ENCODE assay signal across 8 mouse cellular contexts in genomic region chr17:5840550-5841127, GRCm38 (mm10). TPM values are rescaled to one million over a fixed set of nuclear protein-coding genes. Genes with fewer than 3 reads are reported as not detected.
DNase-seq lines count a peak whose midpoint lies in the region; ATAC-seq and TF ChIP-seq lines count a peak whose summit lies in the region.

No protein-coding gene starts in this region.

- H3K36me3 ChIP-seq in liver, adult 2 months (ENCODE audit: control insufficient read depth, insufficient read depth, low read length) = no peaks in the 10 kb centered on the region
- H3K36me3 ChIP-seq in G1E (replicated peaks) = peaks cover 14% of the 10 kb centered on the region
- 0 out of 2 replicates have a peak, but pooled peaks cover 4% of the 10 kb centered on the region for H3K36me3 ChIP-seq in heart, embryonic 13.5 days
- H3K36me3 ChIP-seq in limb, embryonic 10.5 days = no peaks in the 10 kb centered on the region
- no peaks in the 10 kb centered on the region for H3K36me3 ChIP-seq in midbrain, embryonic 13.5 days

- ATAC-seq in G1E (ENCODE audit: extremely low read depth, insufficient number of reproducible peaks, low FRiP score, poor library complexity, severe bottlenecking) = peak; percentile 43; the same call in 1 of the 2 replicates
- ATAC-seq in common myeloid progenitor, adult 5-6 weeks (replicated peaks; ENCODE audit: low read depth, poor library complexity, severe bottlenecking) = peak; percentile 40; the same call in 1 of the 2 replicates
- ATAC-seq in heart, embryonic 13.5 days (ENCODE audit: extremely low read depth, insufficient number of reproducible peaks, low FRiP score, low TSS enrichment) = no peak
- ATAC-seq in midbrain, embryonic 13.5 days = peak; percentile 70; the same call in 1 of the 2 replicates

- peaks cover 10% of the 10 kb centered on the region; the same call in 1 of the 2 replicates for H3K79me2 ChIP-seq in liver, adult 2 months (ENCODE audit: control insufficient read depth, insufficient read depth, low read length)

- H3K4me3 ChIP-seq in liver, adult 2 months (ENCODE audit: insufficient read depth, low read depth, low read length) = peak overlapping the region; percentile 94
- H3K4me3 ChIP-seq in G1E (ENCODE audit: low read depth, low read length) = peak overlapping the region; percentile 86
- peak overlapping the region; percentile 90 for H3K4me3 ChIP-seq in heart, embryonic 13.5 days
- H3K4me3 ChIP-seq in limb, embryonic 10.5 days = peak overlapping the region; percentile 74
- peak overlapping the region; percentile 64 for H3K4me3 ChIP-seq in midbrain, embryonic 13.5 days (replicated peaks)

- H3K9me3 ChIP-seq in G1E (replicated peaks) = no peaks in the 10 kb centered on the region
- H3K9me3 ChIP-seq in heart, embryonic 13.5 days = peaks cover 3% of the 10 kb centered on the region; the same call in 1 of the 2 replicates
- H3K9me3 ChIP-seq in limb, embryonic 10.5 days (replicated peaks) = no peaks in the 10 kb centered on the region
- no peaks in the 10 kb centered on the region for H3K9me3 ChIP-seq in midbrain, embryonic 13.5 days

- peak overlapping the region; percentile 87 for H3K4me2 ChIP-seq in heart, embryonic 13.5 days
- peak overlapping the region; percentile 69 for H3K4me2 ChIP-seq in midbrain, embryonic 13.5 days (replicated peaks)

- H3K9ac ChIP-seq in liver, adult 2 months (ENCODE audit: low read depth, low read length) = peak overlapping the region; percentile 97
- peak overlapping the region; percentile 97 for H3K9ac ChIP-seq in heart, embryonic 13.5 days
- peak overlapping the region; percentile 81 for H3K9ac ChIP-seq in midbrain, embryonic 13.5 days (replicated peaks)

- peak overlapping the region; percentile 98 for H3K27ac ChIP-seq in liver, adult 2 months (replicated peaks; ENCODE audit: insufficient read depth, low read depth, low read length)
- peak overlapping the region; percentile 99 for H3K27ac ChIP-seq in heart, embryonic 13.5 days (replicated peaks)
- H3K27ac ChIP-seq in limb, embryonic 10.5 days = peak overlapping the region; percentile 100
- H3K27ac ChIP-seq in midbrain, embryonic 13.5 days = peak overlapping the region; percentile 90

- TF ChIP-seq CTCF in liver, adult 2 months (IDR thresholded peaks at IDR 0.05; ENCODE audit: low read depth, low read length) = no peak
- TF ChIP-seq CTCF in G1E (IDR thresholded peaks at IDR 0.05; ENCODE audit: low read depth, low read length) = no peak

- peaks cover 4% of the 10 kb centered on the region for H3K4me1 ChIP-seq in liver, adult 2 months (ENCODE audit: control insufficient read depth, insufficient read depth, low read length)
- H3K4me1 ChIP-seq in G1E (ENCODE audit: insufficient read depth, low read depth, low read length) = peaks cover 34% of the 10 kb centered on the region
- peaks cover 42% of the 10 kb centered on the region for H3K4me1 ChIP-seq in heart, embryonic 13.5 days
- peaks cover 33% of the 10 kb centered on the region for H3K4me1 ChIP-seq in limb, embryonic 10.5 days
- peaks cover 18% of the 10 kb centered on the region for H3K4me1 ChIP-seq in midbrain, embryonic 13.5 days (replicated peaks)

- TF ChIP-seq POLR2A in liver, adult 2 months (IDR thresholded peaks at IDR 0.05; ENCODE audit: extremely low read depth, insufficient read depth, low read length) = no peak

- WGBS in liver, adult 2 months = 10% methylated on average over 28 of the region's 32 CpGs
- WGBS in heart, embryonic 13.5 days = 6% methylated on average over 30 of the region's 32 CpGs
- WGBS in limb, embryonic 10.5 days = 6% methylated on average over 32 of the region's 32 CpGs
- WGBS in midbrain, embryonic 13.5 days = 7% methylated on average over 29 of the region's 32 CpGs

- H3K27me3 ChIP-seq in liver, adult 2 months (ENCODE audit: control insufficient read depth, insufficient read depth, low read length) = no peaks in the 10 kb centered on the region
- H3K27me3 ChIP-seq in G1E (ENCODE audit: insufficient read depth, low read length) = no peaks in the 10 kb centered on the region
- H3K27me3 ChIP-seq in heart, embryonic 13.5 days (replicated peaks) = no peaks in the 10 kb centered on the region
- no peaks in the 10 kb centered on the region for H3K27me3 ChIP-seq in limb, embryonic 10.5 days (ENCODE audit: low read depth, poor library complexity, severe bottlenecking)
- H3K27me3 ChIP-seq in midbrain, embryonic 13.5 days = peaks cover 4% of the 10 kb centered on the region; the same call in 1 of the 2 replicates

- DNase-seq in liver, adult 2 months (ENCODE audit: extremely low read depth, low read depth, low spot score) = peak; percentile 61
- no peak for DNase-seq in liver
- peak; percentile 40 for DNase-seq in G1E (ENCODE audit: low spot score)
- DNase-seq in limb, embryonic 10.5 days (ENCODE audit: low spot score) = peak; percentile 80
- peak; percentile 34 to 51 for DNase-seq in urinary bladder, postnatal 36 days (ENCODE audit: low spot score in 2 of 2)

RNA-seq across cellular contexts. Expression of gene Snx9, which starts 0.5 kb away (rescaled TPM):
- 26.8 and 30.5 TPM in 2 replicates for total RNA-seq in liver, adult 2 months (2014; rRNA removed)
- polyA plus RNA-seq in liver, adult 2 months (2012; rRNA removed) = 19.7 and 22.2 TPM in 2 replicates
- total RNA-seq in G1E (2014; fragmentation: Nextera tagmentation) = 55.5 and 59.7 TPM in 2 replicates
- 41.1 and 46.7 TPM in 2 replicates for total RNA-seq in G1E (2017)
- 26.7 and 28.0 TPM in 2 replicates for polyA plus RNA-seq in G1E (2012)
- 28.0 and 36.5 TPM in 2 replicates for total RNA-seq in common myeloid progenitor, adult 5-6 weeks (2017)
- polyA plus RNA-seq in heart, embryonic 13.5 days (2015; fragmentation: Nextera tagmentation; extraction: Ambion mirVana) = 20.0 and 20.5 TPM in 2 replicates
- polyA plus RNA-seq in limb, embryonic 10.5 days (2016; fragmentation: Nextera tagmentation; extraction: Ambion mirVana) = 18.4 and 19.4 TPM in 2 replicates
- polyA plus RNA-seq in midbrain, embryonic 13.5 days (2015; fragmentation: Nextera tagmentation; extraction: Ambion mirVana) = 6.6 and 7.4 TPM in 2 replicates
